Mouse (Mus musculus) midbrain, postnatal 0 days (tissue): ENCODE data around the gene Atp13a3. TPM values are rescaled to one million over a fixed set of nuclear protein-coding genes. Genes with fewer than 3 reads are reported as not detected.

Experiments used
- ATAC-seq: fragments of 200-750 bp; cut with Nextera tagmentation; 2 replicates; pipeline ENCODE4 v1.8.0; 2017; ENCODE audit warnings: moderate number of reproducible peaks, mild to moderate bottlenecking, moderate TSS enrichment, moderate library complexity; ENCODE audit not compliant: low FRiP score
- DNase-seq: peaks from one replicate; pipeline ENCODE4 v3.0.0-alpha.2; 2015; ENCODE audit warnings: low spot score
- H3K27ac ChIP-seq: fragments of 300-500 bp; sonication (generic); 2 replicates; pipeline ENCODE4 v1.5.1; 2014; ENCODE audit warnings: low read depth, mild to moderate bottlenecking, low read length, mixed read lengths
- H3K27me3 ChIP-seq: fragments of 300-500 bp; sonication (generic); 2 replicates; pipeline ENCODE4 v1.6.1; 2014; ENCODE audit warnings: low read length, control low read depth, mixed read lengths; ENCODE audit not compliant: insufficient read depth
- H3K36me3 ChIP-seq: fragments of 300-500 bp; sonication (generic); 2 replicates; pipeline ENCODE4 v1.6.1; 2014; ENCODE audit warnings: low read length, control low read depth, mixed read lengths; ENCODE audit not compliant: insufficient read depth
- H3K4me1 ChIP-seq: fragments of 300-500 bp; sonication (generic); 2 replicates; pipeline ENCODE4 v1.6.1; 2014; ENCODE audit warnings: mild to moderate bottlenecking, control low read depth, antibody characterized with exemption, low read length, mixed read lengths; ENCODE audit not compliant: insufficient read depth
- H3K4me2 ChIP-seq: fragments of 300-500 bp; sonication (generic); 2 replicates; pipeline ENCODE4 v1.6.1; 2014; ENCODE audit warnings: low read depth, mild to moderate bottlenecking, low read length, mixed read lengths; ENCODE audit not compliant: poor library complexity, severe bottlenecking
- H3K4me3 ChIP-seq: fragments of 300-500 bp; sonication (generic); 2 replicates; pipeline ENCODE4 v1.5.1; 2014; ENCODE audit warnings: low read depth, mild to moderate bottlenecking, low read length, moderate library complexity
- H3K9ac ChIP-seq: fragments of 300-500 bp; sonication (generic); replicated peaks from 2 replicates; pipeline ENCODE4 v1.6.1; 2014; ENCODE audit warnings: mild to moderate bottlenecking, low read length, moderate library complexity, mixed read lengths; ENCODE audit not compliant: poor library complexity, severe bottlenecking
- H3K9me3 ChIP-seq: fragments of 300-500 bp; sonication (generic); 2 replicates; pipeline ENCODE4 v1.6.1; 2016; ENCODE audit warnings: low read length, control low read depth
- CTCF ChIP-seq: IDR thresholded peaks from 2 replicates; pipeline ENCODE4 v1.5.1; 2016; ENCODE audit warnings: antibody characterized with exemption, mild to moderate bottlenecking
- WGBS: fragments of 180-500 bp; shearing (Covaris S2); extraction: QIAGEN DNeasy Blood & Tissue Kit; methylation state at CpG from one replicate; pipeline ENCODE4 v1.1.7; 2014; 5-methylcytosine and 5-hydroxymethylcytosine counted together
- polyA plus RNA-seq: library from polyadenylated mRNA; unstranded; fragments of >200 nt; fragmentation: Nextera tagmentation; extraction: Ambion mirVana; gene quantifications from 2 replicates; pipeline ENCODE4 v1.2.1, GENCODE M21; 2015
- total RNA-seq: library from RNA; depleted of rRNA; stranded (reverse); fragments of >200 nt; gene quantifications from 2 replicates; pipeline ENCODE4 v1.2.3, GENCODE M21; 2014

The Atp13a3 gene
- total and polyA plus RNA-seq, 2 experiments from 2014 or later = 7.2 to 34.1 TPM

DNA sequence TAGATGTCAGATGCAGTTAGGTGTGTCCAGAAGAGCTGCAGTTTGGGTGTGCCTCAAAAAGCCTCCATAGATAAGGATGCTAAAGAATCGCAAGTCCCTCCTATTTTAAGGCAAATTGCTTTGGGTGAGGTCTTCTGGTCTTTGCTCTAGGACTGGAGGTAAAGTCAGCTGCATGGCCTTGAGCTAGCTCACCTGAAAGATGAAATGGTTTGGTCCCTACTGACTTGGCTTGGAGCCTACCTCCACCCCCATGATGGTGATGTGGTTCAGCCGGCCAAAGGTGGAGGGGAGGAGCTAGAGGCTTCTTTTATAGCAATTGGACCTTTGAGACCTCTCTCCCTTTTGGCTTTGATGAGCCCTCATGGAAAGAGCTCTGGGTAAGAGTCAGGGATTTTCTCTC lies 1.7 kb upstream of the Atp13a3 start:
- WGBS = 72% methylated on average over 2 of the region's 2 CpGs
- H3K9me3 ChIP-seq = no peaks in the 10 kb centered on the region
- no peak overlapping the region for H3K9ac ChIP-seq
- no peaks in the 10 kb centered on the region for H3K4me1 ChIP-seq
- DNase-seq (no peak), ATAC-seq (no peak)
- TF ChIP-seq CTCF = no peak
- no peak overlapping the region for H3K4me3 ChIP-seq
- no peak overlapping the region for H3K4me2 ChIP-seq
- H3K36me3 ChIP-seq = no peaks in the 10 kb centered on the region
- no peaks in the 10 kb centered on the region for H3K27me3 ChIP-seq
- H3K27ac ChIP-seq = no peak overlapping the region

DNA sequence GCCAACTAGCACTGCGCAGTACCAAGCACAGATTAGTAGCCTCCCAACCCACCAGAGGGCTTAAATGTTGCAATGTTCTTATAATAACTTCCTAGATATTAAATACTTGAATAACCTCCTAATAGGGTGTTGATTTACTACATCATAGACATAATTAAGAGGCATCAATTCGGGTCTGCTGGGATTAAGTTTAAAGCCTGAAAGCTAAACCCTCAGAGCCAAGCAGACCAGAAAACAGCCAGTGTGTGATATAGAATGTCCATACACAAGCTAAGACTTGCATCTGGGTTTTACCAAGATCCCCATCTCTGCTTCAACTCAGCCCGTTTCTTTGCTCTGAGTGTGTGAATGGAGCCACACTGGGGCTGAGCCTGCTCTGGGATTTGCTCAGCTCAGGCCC lies 2.2 kb downstream of the Atp13a3 start:
- Histone ChIP-seq H3K27me3 (no peaks in the 10 kb centered on the region), H3K4me3 (no peak overlapping the region), H3K36me3 (no peaks in the 10 kb centered on the region), H3K4me1 (no peaks in the 10 kb centered on the region), H3K9me3 (no peaks in the 10 kb centered on the region), H3K9ac (no peak overlapping the region), H3K27ac (no peak overlapping the region), H3K4me2 (no peak overlapping the region)
- TF ChIP-seq CTCF = no peak
- ATAC-seq (no peak), DNase-seq (no peak)
- 77% methylated on average over 3 of the region's 3 CpGs for WGBS

DNA sequence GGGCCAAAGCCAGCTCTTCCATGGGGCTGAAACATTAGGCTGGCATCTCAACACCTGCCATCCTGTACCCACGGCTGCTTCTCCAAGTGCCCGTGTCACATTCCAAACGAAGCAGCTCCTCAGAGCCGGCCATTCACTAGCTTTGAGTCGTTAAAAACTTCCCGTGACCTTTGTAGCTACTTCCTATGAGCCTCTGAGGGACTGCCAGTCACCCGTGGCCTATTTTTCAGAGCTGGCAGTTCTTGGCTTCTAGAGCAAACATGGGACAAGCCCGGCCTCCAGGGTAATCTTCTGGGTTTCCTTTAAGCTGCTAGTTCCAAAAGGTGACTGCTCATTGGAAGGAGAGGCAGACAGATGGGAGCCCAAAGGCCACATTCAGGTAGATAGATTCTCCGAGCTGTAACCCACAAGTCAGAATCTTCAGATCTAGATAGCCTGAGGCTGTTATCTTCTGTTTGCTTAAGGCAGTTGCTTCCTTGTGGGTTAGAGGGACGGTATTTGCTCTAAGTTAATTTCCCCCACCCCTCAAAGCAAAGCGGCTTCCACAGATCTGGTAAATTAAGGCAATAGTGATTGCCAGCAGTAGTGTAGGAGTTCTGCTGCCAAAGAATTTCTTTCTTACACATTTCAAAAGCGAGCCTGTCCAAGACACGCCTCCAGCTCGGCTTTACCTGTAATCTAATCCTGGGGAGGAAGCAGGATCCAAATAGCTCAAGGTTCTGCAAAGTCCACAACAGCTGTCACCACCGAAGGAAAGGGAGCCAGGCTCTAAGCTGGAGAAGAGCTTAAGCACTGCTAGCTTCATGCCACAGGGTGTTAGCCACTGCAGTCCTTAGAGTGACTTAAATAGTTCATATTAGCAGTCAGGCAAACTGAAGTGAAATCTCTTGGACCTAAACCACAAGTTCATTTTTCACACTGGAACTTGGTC lies 8.4 kb downstream of the Atp13a3 start:
- no peaks in the 10 kb centered on the region for H3K36me3 ChIP-seq

DNA sequence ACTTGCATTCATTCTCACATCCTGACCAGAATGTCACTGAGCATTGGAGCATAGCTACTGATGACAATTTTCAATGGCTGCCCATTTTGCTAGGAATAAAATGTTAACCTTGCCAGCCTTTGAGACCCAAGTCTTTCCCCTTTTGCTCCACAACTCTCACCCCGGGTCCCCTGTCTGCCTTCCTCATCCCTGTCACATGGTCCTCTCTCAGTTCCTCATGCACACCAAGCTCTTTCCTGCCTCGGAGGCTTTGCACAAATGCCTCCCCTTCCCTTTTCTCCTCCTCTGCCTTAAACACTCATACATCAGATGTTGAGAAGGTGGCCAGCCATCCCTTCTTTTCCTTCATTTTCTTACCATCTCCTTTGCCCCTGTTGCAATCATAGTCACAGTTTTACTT lies 10.6 kb downstream of the Atp13a3 start:
- ATAC-seq (no peak), DNase-seq (no peak)
- H3K4me3 ChIP-seq = no peak overlapping the region
- H3K27ac ChIP-seq = no peak overlapping the region
- H3K27me3 ChIP-seq = no peaks in the 10 kb centered on the region
- H3K9me3 ChIP-seq = 0 out of 2 replicates have a peak, but pooled peaks cover 4% of the 10 kb centered on the region
- no peak overlapping the region for H3K9ac ChIP-seq
- H3K4me1 ChIP-seq = no peaks in the 10 kb centered on the region
- no peak overlapping the region for H3K4me2 ChIP-seq
- H3K36me3 ChIP-seq = no peaks in the 10 kb centered on the region
- 72% methylated on average over 2 of the region's 2 CpGs for WGBS
- no peak for TF ChIP-seq CTCF

More for the DNA sequence above, 8.4 kb downstream of the Atp13a3 start:
- DNase-seq (no peak), ATAC-seq (no peak)
- Histone ChIP-seq H3K9me3 (0 out of 2 replicates have a peak, but pooled peaks cover 4% of the 10 kb centered on the region), H3K4me1 (no peaks in the 10 kb centered on the region), H3K4me2 (no peak overlapping the region), H3K27ac (no peak overlapping the region), H3K27me3 (no peaks in the 10 kb centered on the region), H3K4me3 (no peak overlapping the region), H3K9ac (no peak overlapping the region)
- 60% methylated on average over 15 of the region's 15 CpGs for WGBS
- TF ChIP-seq CTCF = no peak

DNA sequence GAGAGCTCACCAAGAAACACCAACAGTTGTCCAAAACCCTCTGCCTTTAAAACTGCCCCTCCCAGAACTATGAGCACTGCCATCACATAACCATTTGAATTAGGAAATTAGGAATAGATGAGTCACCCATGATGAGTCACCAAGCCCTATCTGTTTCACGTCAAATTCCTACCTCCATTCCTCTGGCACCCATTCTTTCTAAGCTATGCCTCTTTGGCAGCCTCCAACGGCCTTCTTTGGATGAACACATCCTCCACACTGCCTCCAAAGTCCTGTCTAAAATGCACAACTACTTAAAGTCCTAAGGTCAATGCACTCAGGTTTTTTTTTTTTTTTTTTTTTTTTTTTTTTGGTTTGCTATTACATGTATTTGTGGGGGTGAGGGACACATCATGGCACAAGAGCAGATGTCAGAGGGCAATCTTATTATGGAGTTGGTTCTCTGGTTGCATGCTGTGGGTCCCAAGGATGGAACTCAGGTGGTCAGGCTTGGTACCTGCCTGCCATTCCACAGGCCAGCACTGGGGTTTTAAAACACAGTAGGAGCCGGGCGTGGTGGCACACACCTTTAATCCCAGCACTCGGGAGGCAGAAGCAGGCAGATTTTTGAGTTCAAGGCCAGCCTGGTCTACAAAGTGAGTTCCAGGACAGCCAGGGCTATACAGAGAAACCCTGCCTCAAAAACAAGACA lies 15.0 kb downstream of the Atp13a3 start:
- H3K36me3 ChIP-seq = no peaks in the 10 kb centered on the region
- H3K4me3 ChIP-seq = no peak overlapping the region
- TF ChIP-seq CTCF = no peak
- ATAC-seq (no peak), DNase-seq (no peak)
- 95% methylated on average over 5 of the region's 5 CpGs for WGBS
- no peak overlapping the region for H3K27ac ChIP-seq
- H3K27me3 ChIP-seq = no peaks in the 10 kb centered on the region
- no peak overlapping the region for H3K4me2 ChIP-seq
- no peak overlapping the region for H3K9ac ChIP-seq
- H3K4me1 ChIP-seq = peaks cover 7% of the 10 kb centered on the region; the same call in 1 of the 2 replicates
- 0 out of 2 replicates have a peak, but pooled peaks cover 4% of the 10 kb centered on the region for H3K9me3 ChIP-seq
